Mouse (Mus musculus) limb, embryonic 11.5 days (tissue): Measurements from ENCODE around the gene Frmd4a. TPM values are rescaled to one million over a fixed set of nuclear protein-coding genes. Genes with fewer than 3 reads are reported as not detected.
"Not testable (repeated sequence)": the region's sequence is repeated elsewhere in the genome, so short reads cannot be mapped to it uniquely, and the experiment has no call there.

Experiments
- ATAC-seq: fragments of 200-750 bp; cut with Nextera tagmentation; 2 replicates; pipeline ENCODE4 v1.8.0; 2017; ENCODE audit warnings: low read depth; ENCODE audit not compliant: insufficient number of reproducible peaks, low FRiP score, low TSS enrichment
- DNase-seq: peaks from one replicate; pipeline ENCODE4 v3.0.0-alpha.2; 2015; ENCODE audit warnings: low spot score
- H3K27ac ChIP-seq: fragments of 300-500 bp; sonication (generic); replicated peaks from 2 replicates; pipeline ENCODE4 v1.5.1; 2014; ENCODE audit warnings: low read depth, mild to moderate bottlenecking, low read length
- H3K27me3 ChIP-seq: fragments of 300-500 bp; sonication (generic); 2 replicates; pipeline ENCODE4 v1.6.1; 2014; ENCODE audit warnings: mild to moderate bottlenecking, low read length, mixed read lengths; ENCODE audit not compliant: control insufficient read depth, insufficient read depth
- H3K36me3 ChIP-seq: fragments of 300-500 bp; sonication (generic); 2 replicates; pipeline ENCODE4 v1.6.1; 2014; ENCODE audit warnings: mild to moderate bottlenecking, low read length, moderate library complexity, mixed read lengths; ENCODE audit not compliant: control insufficient read depth, insufficient read depth
- H3K4me1 ChIP-seq: fragments of 300-500 bp; sonication (generic); 2 replicates; pipeline ENCODE4 v1.6.1; 2014; ENCODE audit warnings: low read length, mixed read lengths; ENCODE audit not compliant: control insufficient read depth, insufficient read depth
- H3K4me2 ChIP-seq: fragments of 300-500 bp; sonication (generic); 2 replicates; pipeline ENCODE4 v1.6.1; 2014; ENCODE audit warnings: low read depth, mild to moderate bottlenecking, moderate library complexity; ENCODE audit not compliant: severe bottlenecking
- H3K4me3 ChIP-seq: fragments of 300-500 bp; sonication (generic); 2 replicates; pipeline ENCODE4 v1.5.1; 2014; ENCODE audit warnings: low read depth, low read length
- H3K9ac ChIP-seq: fragments of 300-500 bp; sonication (generic); 2 replicates; pipeline ENCODE4 v1.6.1; 2014; ENCODE audit warnings: mild to moderate bottlenecking, low read length
- H3K9me3 ChIP-seq: fragments of 300-500 bp; sonication (generic); 2 replicates; pipeline ENCODE4 v1.6.1; 2016; ENCODE audit warnings: low read length; ENCODE audit not compliant: control insufficient read depth
- WGBS: fragments of 180-500 bp; shearing (Covaris S2); extraction: QIAGEN DNeasy Blood & Tissue Kit; methylation state at CpG from one replicate; pipeline ENCODE4 v1.1.7; 2014; 5-methylcytosine and 5-hydroxymethylcytosine counted together
- polyA plus RNA-seq: library from polyadenylated mRNA; unstranded; fragments of >200 nt; fragmentation: Nextera tagmentation; extraction: Ambion mirVana; gene quantifications from 2 replicates; pipeline ENCODE4 v1.2.1, GENCODE M21; 2014

The Frmd4a gene
- polyA plus RNA-seq, 1 experiment from 2014 or later = 65.3 TPM

DNA sequence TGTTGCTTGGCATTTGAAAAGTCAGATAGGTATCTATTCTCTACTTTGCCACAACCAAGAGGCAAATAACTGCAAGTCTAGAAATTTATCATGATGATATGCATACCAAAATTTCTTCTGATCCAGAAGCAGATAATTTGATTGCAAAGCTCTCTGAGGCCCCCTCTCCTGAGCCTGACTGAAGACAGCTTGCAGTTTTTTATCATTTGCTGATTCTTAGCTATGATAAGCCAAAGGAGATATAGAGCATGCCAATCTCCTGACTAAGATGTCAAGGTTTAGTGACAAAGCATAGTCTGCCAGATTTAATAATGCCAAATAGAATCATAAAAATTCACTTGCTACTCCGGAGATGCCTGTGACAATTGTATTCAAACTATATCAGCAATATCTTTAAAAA lies 240.1 kb downstream of the Frmd4a start:
- Histone ChIP-seq H3K9me3 (no peaks in the 10 kb centered on the region), H3K4me1 (peaks cover 7% of the 10 kb centered on the region; the same call in 1 of the 2 replicates), H3K9ac (no peak overlapping the region), H3K36me3 (no peaks in the 10 kb centered on the region), H3K27ac (no peak overlapping the region), H3K4me2 (no peak overlapping the region), H3K27me3 (no peaks in the 10 kb centered on the region), H3K4me3 (no peak overlapping the region)
- 98% methylated on average over 1 of the region's 1 CpGs for WGBS
- DNase-seq (no peak), ATAC-seq (no peak)

DNA sequence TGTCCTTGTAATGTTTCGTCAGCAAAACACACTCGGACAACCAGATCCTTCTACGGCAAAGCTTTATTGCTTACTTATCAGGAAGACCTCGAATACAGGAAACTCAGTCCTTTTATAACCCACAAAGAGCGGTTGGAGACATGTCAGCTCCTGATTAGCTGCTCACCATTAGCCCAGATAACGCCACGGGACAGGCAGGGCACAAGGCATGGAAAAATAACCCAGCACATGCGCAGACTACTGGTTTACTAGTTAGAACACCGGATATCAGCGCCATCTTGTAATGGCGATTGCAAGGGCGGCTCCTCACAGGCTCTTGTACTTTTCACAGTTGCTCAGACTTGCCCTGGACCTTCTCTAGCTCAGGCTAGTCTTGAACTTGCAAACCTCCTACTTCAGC lies 241.3 kb downstream of the Frmd4a start:
- H3K9me3 ChIP-seq, H3K36me3 ChIP-seq, DNase-seq, H3K4me2 ChIP-seq, H3K27me3 ChIP-seq, H3K4me1 ChIP-seq, H3K9ac ChIP-seq, ATAC-seq, H3K4me3 ChIP-seq, H3K27ac ChIP-seq: not testable (repeated sequence)
- WGBS = 93% methylated on average over 12 of the region's 12 CpGs

DNA sequence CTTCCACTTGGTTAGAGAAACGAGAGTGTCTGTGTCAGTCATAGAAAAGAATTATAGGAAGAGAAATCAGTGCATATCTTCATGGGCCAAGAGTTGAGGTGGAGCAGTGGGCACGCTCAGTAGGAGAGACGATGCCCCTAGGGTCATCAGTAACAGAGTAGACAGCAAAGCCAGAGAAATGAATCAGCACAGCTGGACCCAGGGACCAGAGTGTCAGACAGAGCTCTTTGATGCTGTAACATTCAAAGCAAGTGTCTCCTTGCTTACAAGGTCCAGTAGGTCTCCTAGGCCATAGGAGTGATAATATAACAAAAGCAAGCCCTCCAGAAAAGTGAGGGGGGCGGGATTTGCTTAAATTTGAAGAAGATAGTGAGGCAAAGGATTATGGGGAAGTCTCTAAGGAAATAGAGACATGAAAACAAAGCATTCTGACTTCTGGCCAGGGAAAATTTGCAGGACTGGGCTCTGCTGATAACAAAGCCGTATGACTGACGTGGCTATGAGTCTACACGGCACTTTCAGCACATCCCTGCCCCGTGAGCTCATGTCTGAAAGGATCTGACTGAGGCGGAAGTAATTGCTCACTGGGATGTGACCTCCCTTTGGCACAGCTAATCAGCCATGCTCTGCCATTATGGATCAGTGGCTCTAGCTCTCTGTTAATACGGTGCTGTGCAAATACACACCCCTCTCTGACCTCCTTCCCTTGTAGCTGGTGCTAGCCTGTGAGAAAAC lies 243.0 kb downstream of the Frmd4a start:
- no peaks in the 10 kb centered on the region for H3K4me1 ChIP-seq
- WGBS = 72% methylated on average over 10 of the region's 10 CpGs

DNA sequence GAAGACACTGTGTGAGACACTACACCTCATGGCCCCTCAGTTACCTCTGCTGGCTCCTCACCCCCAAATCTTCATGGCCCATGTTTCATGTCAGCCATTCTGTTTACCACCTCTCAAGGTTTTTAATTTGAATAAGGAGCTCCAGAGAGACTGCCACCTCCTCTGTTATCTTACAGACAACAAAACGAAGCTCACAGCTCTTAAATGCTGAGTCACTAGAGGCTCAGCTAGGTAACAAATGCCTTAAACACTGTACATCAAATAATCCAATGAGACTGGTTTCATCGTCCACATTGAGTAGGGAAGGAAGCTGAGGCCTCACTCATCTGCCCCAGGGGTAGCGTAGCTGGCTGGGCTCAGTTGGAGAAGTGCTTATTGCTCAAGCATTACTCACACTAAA lies 245.2 kb downstream of the Frmd4a start:
- Histone ChIP-seq H3K4me2 (no peak overlapping the region), H3K4me3 (no peak overlapping the region), H3K36me3 (no peaks in the 10 kb centered on the region), H3K27ac (no peak overlapping the region), H3K4me1 (no peaks in the 10 kb centered on the region), H3K27me3 (no peaks in the 10 kb centered on the region), H3K9me3 (no peaks in the 10 kb centered on the region), H3K9ac (no peak overlapping the region)
- 81% methylated on average over 3 of the region's 3 CpGs for WGBS
- ATAC-seq (no peak), DNase-seq (no peak)

More for the DNA sequence above, 243.0 kb downstream of the Frmd4a start:
- no peaks in the 10 kb centered on the region for H3K27me3 ChIP-seq
- no peaks in the 10 kb centered on the region for H3K36me3 ChIP-seq
- H3K9ac ChIP-seq = no peak overlapping the region
- H3K27ac ChIP-seq = no peak overlapping the region
- H3K9me3 ChIP-seq = no peaks in the 10 kb centered on the region
- no peak overlapping the region for H3K4me3 ChIP-seq
- ATAC-seq (no peak), DNase-seq (no peak)
- no peak overlapping the region for H3K4me2 ChIP-seq

DNA sequence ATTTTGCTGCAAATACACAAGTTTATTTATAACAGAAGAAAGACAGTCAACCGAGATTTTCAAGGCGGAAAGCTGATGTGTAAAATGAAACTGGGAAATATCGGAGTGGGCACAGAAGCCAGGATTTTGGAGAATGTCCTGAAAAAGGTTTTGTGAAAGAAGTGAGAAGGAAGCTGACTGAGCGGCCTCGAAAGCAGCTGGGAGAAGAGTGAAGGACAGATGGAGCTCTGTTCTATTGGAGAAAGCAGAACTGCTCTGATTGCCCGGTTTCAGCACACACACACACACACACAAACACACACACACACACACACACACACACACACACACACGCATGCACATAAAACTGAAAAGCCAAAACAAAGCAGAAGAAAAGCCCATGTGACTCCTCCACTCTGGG lies 249.9 kb downstream of the Frmd4a start:
- Histone ChIP-seq H3K4me2 (no peak overlapping the region), H3K36me3 (no peaks in the 10 kb centered on the region), H3K27ac (no peak overlapping the region), H3K9ac (no peak overlapping the region), H3K4me3 (no peak overlapping the region), H3K4me1 (0 out of 2 replicates have a peak, but pooled peaks cover 2% of the 10 kb centered on the region), H3K27me3 (no peaks in the 10 kb centered on the region), H3K9me3 (no peaks in the 10 kb centered on the region)
- no peak for ATAC-seq
- 93% methylated on average over 7 of the region's 7 CpGs for WGBS
- no peak for DNase-seq

DNA sequence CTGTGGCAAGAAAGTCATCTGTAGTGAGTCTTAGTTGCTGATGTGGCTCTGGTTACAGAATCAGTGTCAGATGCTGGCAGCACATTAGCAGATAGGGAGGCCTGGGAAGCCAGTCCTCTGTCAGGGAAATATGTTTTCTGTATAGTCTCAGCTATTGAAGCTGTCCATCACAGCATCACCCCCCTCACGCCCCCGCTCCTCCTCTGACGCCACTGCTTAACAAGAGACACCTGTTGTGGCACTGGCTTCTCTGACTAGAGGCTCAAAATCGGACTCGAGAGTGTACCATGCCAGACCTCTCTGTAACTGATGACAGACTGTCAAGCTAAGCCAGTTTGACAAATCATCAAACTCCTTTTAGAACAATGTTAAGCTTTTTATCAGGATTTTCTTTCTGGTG lies 265.3 kb downstream of the Frmd4a start:
- ATAC-seq = no peak
- DNase-seq = peak; percentile 72
- no peaks in the 10 kb centered on the region for H3K27me3 ChIP-seq
- no peak overlapping the region for H3K9ac ChIP-seq
- 0 out of 2 replicates have a peak overlapping the region, but pooled peaks have one; percentile 33 for H3K27ac ChIP-seq
- no peaks in the 10 kb centered on the region for H3K36me3 ChIP-seq
- no peak overlapping the region for H3K4me3 ChIP-seq
- no peak overlapping the region for H3K4me2 ChIP-seq
- peaks cover 16% of the 10 kb centered on the region for H3K4me1 ChIP-seq
- H3K9me3 ChIP-seq = no peaks in the 10 kb centered on the region
- WGBS = 21% methylated on average over 5 of the region's 5 CpGs

DNA sequence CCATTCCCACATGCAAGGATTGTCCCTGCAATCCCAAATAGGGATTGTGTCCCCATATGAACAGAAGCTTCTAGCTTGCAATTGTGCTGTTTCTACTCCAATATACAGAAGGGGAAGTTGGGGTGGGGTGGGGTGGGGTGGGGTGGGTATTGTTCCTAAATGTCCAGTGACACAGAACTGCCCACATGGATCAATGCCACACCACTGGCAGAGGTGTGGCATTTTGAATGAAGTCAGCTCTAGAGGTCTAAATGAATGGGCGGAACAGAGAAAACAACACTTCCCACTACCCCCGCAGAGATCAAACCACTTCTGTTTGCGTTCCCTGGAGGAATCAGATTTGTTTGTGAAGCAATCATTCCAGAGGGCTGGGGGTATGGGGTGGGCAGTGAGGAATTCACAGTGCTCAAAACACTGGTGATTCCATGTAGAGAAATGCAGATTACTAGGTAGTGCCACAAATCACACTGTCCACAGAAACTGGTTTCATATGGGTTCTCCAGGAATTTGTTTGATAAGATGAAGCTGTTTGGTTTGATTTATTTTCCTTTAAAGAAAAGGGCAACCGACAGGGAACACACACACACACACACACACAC lies 268.3 kb downstream of the Frmd4a start:
- no peak overlapping the region for H3K9ac ChIP-seq
- peak overlapping the region; percentile 48; the same call in 1 of the 2 replicates for H3K27ac ChIP-seq
- no peaks in the 10 kb centered on the region for H3K36me3 ChIP-seq
- 21% methylated on average over 4 of the region's 4 CpGs for WGBS
- ATAC-seq (no peak), DNase-seq (no peak)
- H3K4me3 ChIP-seq = no peak overlapping the region
- H3K4me1 ChIP-seq = peaks cover 16% of the 10 kb centered on the region
- no peaks in the 10 kb centered on the region for H3K27me3 ChIP-seq
- peak overlapping the region; percentile 16; the same call in 1 of the 2 replicates for H3K4me2 ChIP-seq
- no peaks in the 10 kb centered on the region for H3K9me3 ChIP-seq

DNA sequence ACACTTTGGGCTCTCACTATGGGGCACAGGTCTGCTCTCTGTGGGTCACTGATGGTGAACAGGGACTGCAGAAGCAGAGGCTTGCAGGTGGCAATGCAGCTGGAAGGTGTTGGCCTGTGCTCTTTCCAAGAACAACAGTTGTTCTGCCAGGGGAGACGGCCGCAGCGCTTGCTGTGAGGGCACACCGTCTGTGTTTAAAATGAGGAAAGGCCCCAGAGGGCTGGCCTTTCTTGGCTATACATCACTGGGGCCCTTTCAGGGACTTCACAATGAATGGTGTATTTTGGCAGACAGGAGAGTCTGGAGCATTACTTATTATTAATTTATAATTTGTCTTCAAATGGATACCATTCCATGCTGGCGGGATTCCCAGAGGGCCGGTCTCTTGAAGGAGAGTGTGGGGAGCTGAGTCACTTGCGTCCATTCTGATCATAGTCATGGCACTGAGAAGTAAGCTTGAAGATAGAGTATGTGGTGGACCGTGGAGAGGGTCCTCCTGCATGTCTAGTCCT lies 268.9 kb downstream of the Frmd4a start:
- Histone ChIP-seq H3K4me3 (no peak overlapping the region), H3K4me1 (peaks cover 16% of the 10 kb centered on the region), H3K27me3 (no peaks in the 10 kb centered on the region), H3K9me3 (no peaks in the 10 kb centered on the region), H3K36me3 (no peaks in the 10 kb centered on the region), H3K4me2 (no peak overlapping the region), H3K27ac (peak overlapping the region; percentile 2; the same call in 1 of the 2 replicates), H3K9ac (no peak overlapping the region)
- WGBS = 48% methylated on average over 8 of the region's 8 CpGs
- DNase-seq (peak; percentile 47), ATAC-seq (0 out of 2 replicates have a peak, but pooled peaks have one; percentile 37)
